Mouse (Mus musculus) erythroblast, embryonic 14.5 days (primary cell): ENCODE data around the gene Ccdc148.

Experiments
- GATA1 ChIP-seq: IDR thresholded peaks from 2 replicates; pipeline ENCODE4 v1.6.1; 2012; ENCODE audit warnings: low read length, inconsistent platforms, mixed read lengths
- TAL1 ChIP-seq: IDR thresholded peaks from 3 replicates; pipeline ENCODE4 v1.6.1; 2012; ENCODE audit warnings: low read length, inconsistent platforms, mixed read lengths

GRCm38 (mm10) chr2:58952101-58952500, 208.4 kb downstream of the Ccdc148 start:
- TF ChIP-seq GATA1 (no peak), TAL1 (no peak)
